Mouse (Mus musculus): Measurements from ENCODE around the gene Edar.

DNA sequence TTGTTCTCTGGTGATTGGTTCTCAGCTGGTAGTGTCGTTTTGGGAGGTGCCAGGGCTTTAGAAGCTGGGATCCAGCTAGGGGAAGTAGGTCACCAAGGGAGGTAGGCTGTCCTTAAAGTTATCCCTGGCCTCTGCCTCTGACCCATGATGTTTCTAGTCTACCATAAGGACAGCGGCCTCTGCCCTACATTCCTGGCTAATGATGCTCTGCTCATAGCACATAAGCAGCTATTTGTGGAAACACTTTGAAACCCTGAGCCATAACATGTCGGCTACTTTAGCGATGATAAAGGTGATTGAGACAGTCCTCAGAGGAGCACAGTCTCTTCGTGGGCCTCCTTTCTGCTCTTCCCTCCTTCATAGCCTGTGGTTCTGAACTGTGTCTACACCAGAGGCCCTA lies 79.6 kb downstream of the Edar start:
- TF ChIP-seq CTCF (IDR thresholded peaks at IDR 0.05; ENCODE audit: extremely low read depth, insufficient read length, insufficient replicate concordance, low read depth, low read length) = no peak
- no peak for TF ChIP-seq POLR2A (IDR thresholded peaks at IDR 0.05; ENCODE audit: low read depth, low read length)

All from small intestine, adult 2 months (tissue).